Mouse (Mus musculus) E14TG2a.4 (cell line): ENCODE data around the gene Aunip.

Experiments
- CTCF ChIP-seq: conservative IDR thresholded peaks from 2 replicates; pipeline ENCODE4 v1.5.1; 2014; ENCODE audit warnings: low read length
- NANOG ChIP-seq: IDR thresholded peaks from 2 replicates; pipeline ENCODE4 v1.6.1; 2014; ENCODE audit warnings: borderline replicate concordance, low read length, mixed read lengths

GRCm38 (mm10) chr4:134532928-134533327 lies 22.1 kb downstream of the Aunip start:
- TF ChIP-seq CTCF (no peak), NANOG (no peak)
